Mouse (Mus musculus) layer of hippocampus, adult 2 months (tissue): ENCODE data around the gene Esrp2. TPM values are rescaled to one million over a fixed set of nuclear protein-coding genes. Genes with fewer than 3 reads are reported as not detected.
A peak's percentile ranks its signal among the peaks of the same experiment; 100 is the strongest.

Experiments used
- DNase-seq, 2 experiments: peaks; one replicate each; pipeline ENCODE4 v3.0.0; 2022; ENCODE audit warnings: low spot score in 2 of 2
- H3K27ac ChIP-seq: fragments of 200-600 bp; 2 replicates; pipeline ENCODE4 v1.8.1; 2022
- H3K4me3 ChIP-seq: fragments of 200-600 bp; 2 replicates; pipeline ENCODE4 v1.8.1; 2022; ENCODE audit warnings: mild to moderate bottlenecking
- CTCF ChIP-seq: fragments of 200-600 bp; conservative IDR thresholded peaks from 2 replicates; pipeline ENCODE4 v1.8.1; 2022; ENCODE audit warnings: antibody characterized with exemption, mild to moderate bottlenecking, moderate library complexity
- total RNA-seq, 2 experiments: library from RNA; stranded (reverse); gene quantifications; 2 replicates each; pipeline ENCODE4 v1.2.3; 2021

The Esrp2 gene
- total RNA-seq, 2 experiments from 2014 or later = 0.39 to 0.67 TPM

GRCm38 (mm10) chr8:106127882-106128410 is 8.8 kb downstream of the Esrp2 start:
- no peak overlapping the region for H3K27ac ChIP-seq
- no peak for TF ChIP-seq CTCF

GRCm38 (mm10) chr8:106127054-106127453 is 9.7 kb downstream of the Esrp2 start:
- Histone ChIP-seq H3K27ac (no peak overlapping the region), H3K4me3 (no peak overlapping the region)
- peak; percentile 28; the same call in 1 of the 2 replicates for TF ChIP-seq CTCF
- no peak for DNase-seq

More at GRCm38 (mm10) chr8:106127882-106128410, 8.8 kb downstream of the Esrp2 start:
- no peak for DNase-seq
- H3K4me3 ChIP-seq = no peak overlapping the region

- DNase-seq = no peak
- Histone ChIP-seq H3K4me3 (no peak overlapping the region), H3K27ac (no peak overlapping the region)
- TF ChIP-seq CTCF = no peak
Measured at GRCm38 (mm10) chr8:106126055-106126454, 10.7 kb downstream of the Esrp2 start.

GRCm38 (mm10) chr8:106123443-106123842 is 13.3 kb downstream of the Esrp2 start:
- no peak overlapping the region for H3K27ac ChIP-seq
- TF ChIP-seq CTCF = peak; percentile 30; the same call in 1 of the 2 replicates
- H3K4me3 ChIP-seq = no peak overlapping the region
- no peak for DNase-seq

- Histone ChIP-seq H3K4me3 (no peak overlapping the region), H3K27ac (no peak overlapping the region)
- no peak for DNase-seq
- TF ChIP-seq CTCF = peak; percentile 72
Measured at GRCm38 (mm10) chr8:106115897-106116296, 20.9 kb downstream of the Esrp2 start.

- TF ChIP-seq CTCF = no peak
- no peak for DNase-seq
Measured at GRCm38 (mm10) chr8:106112514-106112913, 24.3 kb downstream of the Esrp2 start.

GRCm38 (mm10) chr8:106112041-106112440 is 24.7 kb downstream of the Esrp2 start:
- TF ChIP-seq CTCF = no peak
- H3K27ac ChIP-seq = no peak overlapping the region
- no peak overlapping the region for H3K4me3 ChIP-seq
- DNase-seq = no peak

More at GRCm38 (mm10) chr8:106112514-106112913, 24.3 kb downstream of the Esrp2 start:
- no peak overlapping the region for H3K4me3 ChIP-seq
- H3K27ac ChIP-seq = no peak overlapping the region

- no peak for DNase-seq
Measured at GRCm38 (mm10) chr8:106108729-106109128, 28.0 kb downstream of the Esrp2 start.

GRCm38 (mm10) chr8:106108080-106108479 is 28.7 kb downstream of the Esrp2 start:
- DNase-seq = no peak
- no peak for TF ChIP-seq CTCF
- Histone ChIP-seq H3K27ac (no peak overlapping the region), H3K4me3 (no peak overlapping the region)

More at GRCm38 (mm10) chr8:106108729-106109128, 28.0 kb downstream of the Esrp2 start:
- no peak for TF ChIP-seq CTCF
- Histone ChIP-seq H3K4me3 (no peak overlapping the region), H3K27ac (no peak overlapping the region)

GRCm38 (mm10) chr8:106106193-106106592 is 30.6 kb downstream of the Esrp2 start:
- DNase-seq = no peak
- TF ChIP-seq CTCF = no peak
- no peak overlapping the region for H3K4me3 ChIP-seq
- H3K27ac ChIP-seq = no peak overlapping the region

GRCm38 (mm10) chr8:106103888-106104287 is 32.9 kb downstream of the Esrp2 start:
- Histone ChIP-seq H3K27ac (no peak overlapping the region), H3K4me3 (no peak overlapping the region)
- DNase-seq = no peak
- no peak for TF ChIP-seq CTCF

GRCm38 (mm10) chr8:106102321-106102720 is 34.5 kb downstream of the Esrp2 start:
- H3K4me3 ChIP-seq = no peak overlapping the region
- no peak for DNase-seq
- no peak for TF ChIP-seq CTCF
- no peak overlapping the region for H3K27ac ChIP-seq

Other genes starting within 250 kb of the Esrp2 start
- gene Nrn1l, start 243.4 kb downstream of the Esrp2 start, total RNA-seq = 1 to 10 TPM; 2.4 TPM
- gene Pskh1, start 236.5 kb downstream of the Esrp2 start, total RNA-seq = 1 to 10 TPM; 8.0 to 9.9 TPM
- 1 to 10 TPM; 1.4 to 1.5 TPM for gene Ctrl, start 203.1 kb downstream of the Esrp2 start, total RNA-seq
- gene Psmb10, start 198.5 kb downstream of the Esrp2 start, total RNA-seq = 10 to 100 TPM; 53.0 to 61.6 TPM
- 10 to 100 TPM; 37.6 to 40.6 TPM for gene Lcat, start 193.6 kb downstream of the Esrp2 start, total RNA-seq
- 10 to 100 TPM; 19.4 to 26.6 TPM for gene Slc12a4, start 170.9 kb downstream of the Esrp2 start, total RNA-seq
- not detected for gene Dpep3, start 157.5 kb downstream of the Esrp2 start, total RNA-seq
- gene Dus2, start 145.6 kb downstream of the Esrp2 start, total RNA-seq = 10 to 100 TPM; 21.0 TPM
- gene Dpep2nb, start 131.0 kb downstream of the Esrp2 start, total RNA-seq = not detected
- 10 to 100 TPM; 12.4 to 14.0 TPM for gene Ddx28, start 125.1 kb downstream of the Esrp2 start, total RNA-seq
- gene Nfatc3, start 78.1 kb downstream of the Esrp2 start, total RNA-seq = 10 to 100 TPM; 12.4 to 12.7 TPM
- gene Pla2g15, start 13.4 kb upstream of the Esrp2 start, total RNA-seq = 10 to 100 TPM; 21.7 to 21.8 TPM
- gene Slc7a6, start 31.9 kb upstream of the Esrp2 start, total RNA-seq = 10 to 100 TPM; 24.6 to 26.7 TPM
- gene Slc7a6os, start 74.0 kb upstream of the Esrp2 start, total RNA-seq = 10 to 100 TPM; 25.8 to 30.4 TPM
- 10 to 100 TPM; 34.2 to 38.2 TPM for gene Prmt7, start 74.0 kb upstream of the Esrp2 start, total RNA-seq
- gene Smpd3, start 201.0 kb upstream of the Esrp2 start, total RNA-seq = 10 to 100 TPM; 74.2 to 75.8 TPM